In genomic region chr13:20111256-20111800, GRCm38 (mm10) we compare ENCODE assay signal across 18 mouse cellular contexts. TPM values are rescaled to one million over a fixed set of nuclear protein-coding genes. Genes with fewer than 3 reads are reported as not detected.
DNase-seq lines count a peak whose midpoint lies in the region; ATAC-seq and TF ChIP-seq lines count a peak whose summit lies in the region.
"Had no signal": no experiment of that assay in that cellular context is flagged by ENCODE, and none has a peak within 500 bp of the region (broad histone marks: within the 10 kb centered on the region; RNA-seq: fewer than 3 reads in every experiment).

No protein-coding gene starts in this region.

- intact Hi-C loops in heart, adult 2 months (cut with DNase I) = no loop called here
- intact Hi-C loops in left cerebral cortex, adult 2 months (cut with DNase I) = no loop called here

- TF ChIP-seq EP300 in heart, adult 2 months (IDR thresholded peaks at IDR 0.05; ENCODE audit: insufficient read depth, low read depth, low read length) = no peak

- no peak for TF ChIP-seq POLR2A in heart, adult 2 months (IDR thresholded peaks at IDR 0.05; ENCODE audit: insufficient read depth, low read depth, low read length)

- H3K4me2 ChIP-seq in heart, embryonic 11.5 days = no peak overlapping the region
- H3K4me2 ChIP-seq: forebrain, embryonic 15.5 days had no signal

- no peak for TF ChIP-seq CTCF in heart, adult 2 months (IDR thresholded peaks at IDR 0.05)
- no peak for TF ChIP-seq CTCF in left cerebral cortex, adult 2 months (IDR thresholded peaks at IDR 0.05)

- peak overlapping the region; percentile 12; the same call in 1 of the 2 replicates for H3K27ac ChIP-seq in heart, adult 2 months
- H3K27ac ChIP-seq in heart, embryonic 11.5 days (ENCODE audit: low read depth, low read length) = no peak overlapping the region
- no peak overlapping the region for H3K27ac ChIP-seq in left cerebral cortex, adult 2 months

- H3K27me3 ChIP-seq in heart, adult 2 months (ENCODE audit: control insufficient read depth, insufficient read depth, low read length) = no peaks in the 10 kb centered on the region
- H3K27me3 ChIP-seq in heart, embryonic 11.5 days (ENCODE audit: control insufficient read depth, insufficient read depth, low read length) = no peaks in the 10 kb centered on the region

- H3K79me2 ChIP-seq in heart, adult 2 months (replicated peaks; ENCODE audit: control insufficient read depth, insufficient read depth, low read length) = no peaks in the 10 kb centered on the region

- H3K9me3 ChIP-seq in heart, embryonic 11.5 days (replicated peaks; ENCODE audit: control insufficient read depth, low read length) = no peaks in the 10 kb centered on the region
- H3K9me3 ChIP-seq: forebrain, embryonic 15.5 days had no signal

- peaks cover 2% of the 10 kb centered on the region for H3K36me3 ChIP-seq in heart, adult 2 months (ENCODE audit: control insufficient read depth, insufficient read depth, low read length)
- no peaks in the 10 kb centered on the region for H3K36me3 ChIP-seq in heart, embryonic 11.5 days (ENCODE audit: control insufficient read depth, insufficient read depth, low read length)
- H3K36me3 ChIP-seq: forebrain, embryonic 15.5 days had no signal

- no peak for DNase-seq in heart, adult 2 months
- DNase-seq in 416B (ENCODE audit: low read depth) = peak; percentile 89
- no peak for DNase-seq in layer of hippocampus, adult 9-10 months (ENCODE audit: low spot score)
- no peak for DNase-seq in left cerebral cortex, adult 2 months (ENCODE audit: extremely low spot score in 1 of 2, low spot score in 2 of 2)
- DNase-seq: adrenal gland, postnatal 10 days; cerebellum, adult 2 months; cerebellum, postnatal 36 days; gastrocnemius, postnatal 25 days; heart, postnatal 10 days; kidney, adult 8-10 months; kidney, postnatal 36 days; thymus, adult 2 months had no signal

- no peak overlapping the region for H3K9ac ChIP-seq in heart, adult 2 months (ENCODE audit: low read depth, low read length)
- no peak overlapping the region for H3K9ac ChIP-seq in heart, embryonic 11.5 days (ENCODE audit: low read depth, low read length)
- H3K9ac ChIP-seq: forebrain, embryonic 15.5 days had no signal

- H3K4me1 ChIP-seq in heart, adult 2 months (ENCODE audit: control insufficient read depth, insufficient read depth, low read length) = peaks cover 25% of the 10 kb centered on the region
- peaks cover 15% of the 10 kb centered on the region for H3K4me1 ChIP-seq in heart, embryonic 11.5 days (ENCODE audit: control insufficient read depth, insufficient read depth, low read length)

- WGBS in heart, adult 2 months = 38% methylated on average over 2 of the region's 2 CpGs
- WGBS in heart, embryonic 11.5 days (ENCODE audit: insufficient replicate concordance) = 24% methylated on average over 2 of the region's 2 CpGs

- no peak for ATAC-seq in heart, embryonic 11.5 days (replicated peaks; ENCODE audit: insufficient number of reproducible peaks, low FRiP score, low TSS enrichment)
- ATAC-seq in granulocyte monocyte progenitor cell, adult 5-6 weeks (replicated peaks; ENCODE audit: poor library complexity, severe bottlenecking) = peak; percentile 61
- peak; percentile 32 for ATAC-seq in megakaryocyte progenitor cell, adult 5-6 weeks (replicated peaks; ENCODE audit: poor library complexity)
- no peak for ATAC-seq in megakaryocyte-erythroid progenitor cell, adult 5-6 weeks (replicated peaks; ENCODE audit: low FRiP score, low TSS enrichment, poor library complexity, severe bottlenecking)
- ATAC-seq: forebrain, embryonic 15.5 days had no signal

- H3K4me3 ChIP-seq in heart, adult 2 months = no peak overlapping the region
- H3K4me3 ChIP-seq in heart, embryonic 11.5 days (ENCODE audit: low read depth, low read length) = no peak overlapping the region
- no peak overlapping the region for H3K4me3 ChIP-seq in left cerebral cortex, adult 2 months
- H3K4me3 ChIP-seq: forebrain, embryonic 15.5 days had no signal

RNA-seq across cellular contexts. Expression of gene Elmo1, which starts 20.9 kb away (rescaled TPM):
- 1 to 10 TPM; 7.1 to 9.1 TPM for total RNA-seq in heart, adult 2 months (2021)
- 7.0 and 11.2 TPM in 2 replicates for polyA plus RNA-seq in heart, adult 2 months (2012; rRNA removed)
- 9.4 and 10.7 TPM in 2 replicates for polyA plus RNA-seq in heart, embryonic 11.5 days (2014; fragmentation: Nextera tagmentation; extraction: Ambion mirVana)
- 98.4 and 131 TPM in 2 replicates for total RNA-seq in granulocyte monocyte progenitor cell, adult 5-6 weeks (2014; fragmentation: Nextera tagmentation)
- total RNA-seq in granulocyte monocyte progenitor cell, adult 5-6 weeks (2017) = 62.1 and 64.0 TPM in 2 replicates
- total RNA-seq in megakaryocyte progenitor cell, adult 5-6 weeks (2015) = 97.9 and 103 TPM in 2 replicates
- 42.0 and 61.9 TPM in 2 replicates for total RNA-seq in megakaryocyte progenitor cell, adult 5-6 weeks (2017)
- total RNA-seq in megakaryocyte-erythroid progenitor cell, adult 5-6 weeks (2014; fragmentation: Nextera tagmentation) = 23.4 and 35.0 TPM in 2 replicates
- total RNA-seq in megakaryocyte-erythroid progenitor cell, adult 5-6 weeks (2017) = 13.0 and 17.2 TPM in 2 replicates
- 10 to 100 TPM; 62.8 to 79.1 TPM for total RNA-seq in left cerebral cortex, adult 2 months (2021)
- polyA plus RNA-seq: C2C12 had no signal

Comparison
In these comparisons a context has a peak if more than half of its experiments do, and no peak if none do; other contexts are left out.
1. ATAC-seq: peak in granulocyte monocyte progenitor cell, adult 5-6 weeks (single experiment) and megakaryocyte progenitor cell, adult 5-6 weeks (single experiment); none in heart, embryonic 11.5 days (single experiment) and megakaryocyte-erythroid progenitor cell, adult 5-6 weeks (single experiment).